Mouse (Mus musculus): ENCODE data around the gene 1700013G24Rik.

GRCm38 (mm10) chr4:137441332-137441731, 11.8 kb upstream of the 1700013G24Rik start:
- no peak for TF ChIP-seq EP300 (IDR thresholded peaks at IDR 0.05; ENCODE audit: low read depth)
- peak; percentile 41 for TF ChIP-seq CTCF (IDR thresholded peaks at IDR 0.05; ENCODE audit: low read depth)
